Mouse (Mus musculus) kidney, postnatal 0 days (tissue): ENCODE measurements around the gene Cep170. TPM values are rescaled to one million over a fixed set of nuclear protein-coding genes. Genes with fewer than 3 reads are reported as not detected.

ENCODE experiments used
- ATAC-seq: fragments of 200-750 bp; cut with Nextera tagmentation; replicated peaks from 2 replicates; pipeline ENCODE4 v1.8.0; 2017; ENCODE audit warnings: low read depth, moderate number of reproducible peaks, moderate TSS enrichment, moderate library complexity; ENCODE audit not compliant: low FRiP score
- DNase-seq: peaks from one replicate; pipeline ENCODE4 v3.0.0-alpha.2; 2016; ENCODE audit warnings: low spot score
- H3K27ac ChIP-seq: fragments of 300-500 bp; sonication (generic); 2 replicates; pipeline ENCODE4 v1.5.1; 2014; ENCODE audit warnings: mild to moderate bottlenecking
- H3K27me3 ChIP-seq: fragments of 300-500 bp; sonication (generic); 2 replicates; pipeline ENCODE4 v1.6.1; 2014; ENCODE audit warnings: low read length, mixed read lengths; ENCODE audit not compliant: insufficient read depth
- H3K36me3 ChIP-seq: fragments of 300-500 bp; sonication (generic); 2 replicates; pipeline ENCODE4 v1.6.1; 2014; ENCODE audit warnings: low read length, mixed read lengths; ENCODE audit not compliant: insufficient read depth
- H3K4me1 ChIP-seq: fragments of 300-500 bp; sonication (generic); replicated peaks from 2 replicates; pipeline ENCODE4 v1.6.1; 2014; ENCODE audit warnings: antibody characterized with exemption, low read length, mixed read lengths; ENCODE audit not compliant: insufficient read depth
- H3K4me2 ChIP-seq: fragments of 300-500 bp; sonication (generic); 2 replicates; pipeline ENCODE4 v1.6.1; 2014; ENCODE audit warnings: mild to moderate bottlenecking, low read length, moderate library complexity, mixed read lengths
- H3K4me3 ChIP-seq: fragments of 300-500 bp; sonication (generic); replicated peaks from 2 replicates; pipeline ENCODE4 v1.5.1; 2014; ENCODE audit warnings: low read depth, low read length
- H3K9ac ChIP-seq: fragments of 300-500 bp; sonication (generic); 2 replicates; pipeline ENCODE4 v1.6.1; 2014; ENCODE audit warnings: low read depth, low read length
- H3K9me3 ChIP-seq: fragments of 300-500 bp; sonication (generic); replicated peaks from 2 replicates; pipeline ENCODE4 v1.6.1; 2016; ENCODE audit warnings: low read length, inconsistent platforms, mixed read lengths
- CTCF ChIP-seq: IDR thresholded peaks from 2 replicates; pipeline ENCODE4 v1.5.1; 2016; ENCODE audit warnings: antibody characterized with exemption, low read depth, mild to moderate bottlenecking, moderate library complexity
- WGBS: fragments of 180-500 bp; shearing (Covaris S2); extraction: QIAGEN DNeasy Blood & Tissue Kit; methylation state at CpG from one replicate; pipeline ENCODE4 v1.1.7; 2014; 5-methylcytosine and 5-hydroxymethylcytosine counted together
- microRNA counts: library from miRNA; unstranded; fragments of <30 nt; microRNA quantifications from one replicate; lab custom pipeline; 2015
- microRNA-seq: library from miRNA; unstranded; fragments of <30 nt; microRNA quantifications from one replicate; pipeline ENCODE4, GENCODE M21; 2016
- polyA plus RNA-seq: library from polyadenylated mRNA; unstranded; fragments of >200 nt; fragmentation: Nextera tagmentation; extraction: Ambion mirVana; gene quantifications from 2 replicates; pipeline ENCODE4 v1.2.1, GENCODE M21; 2015

Gene Cep170
- polyA plus RNA-seq, 1 experiment from 2014 or later: 11.9 TPM

DNA sequence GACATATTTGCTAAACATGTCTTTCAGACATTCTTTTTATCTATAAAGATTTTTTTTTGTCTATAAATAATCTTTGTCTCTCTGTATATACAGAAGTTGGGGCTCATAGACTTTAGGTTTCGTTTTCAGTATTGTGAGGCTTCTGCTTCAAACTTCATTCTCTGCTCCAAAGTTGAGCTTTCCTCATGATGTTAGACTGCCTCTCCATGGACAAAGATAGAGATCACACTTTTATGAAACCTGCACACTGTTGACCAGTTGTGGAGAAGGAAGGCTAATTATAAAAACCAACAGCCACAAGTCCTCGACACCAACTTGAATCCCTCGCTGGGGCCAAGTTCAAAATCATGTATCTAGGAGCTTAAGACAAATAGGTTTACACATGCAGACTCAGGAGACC is 115.2 kb downstream of the Cep170 start:
- no peaks in the 10 kb centered on the region for H3K27me3 ChIP-seq
- H3K9ac ChIP-seq: no peak overlapping the region
- DNase-seq: peak; percentile 24
- TF ChIP-seq CTCF: peak; percentile 53
- 76% methylated on average over 3 of the region's 3 CpGs for WGBS
- no peak overlapping the region for H3K4me3 ChIP-seq
- H3K4me2 ChIP-seq: no peak overlapping the region
- H3K36me3 ChIP-seq: no peaks in the 10 kb centered on the region
- H3K27ac ChIP-seq: no peak overlapping the region
- H3K4me1 ChIP-seq: no peaks in the 10 kb centered on the region
- ATAC-seq: no peak
- H3K9me3 ChIP-seq: no peaks in the 10 kb centered on the region

DNA sequence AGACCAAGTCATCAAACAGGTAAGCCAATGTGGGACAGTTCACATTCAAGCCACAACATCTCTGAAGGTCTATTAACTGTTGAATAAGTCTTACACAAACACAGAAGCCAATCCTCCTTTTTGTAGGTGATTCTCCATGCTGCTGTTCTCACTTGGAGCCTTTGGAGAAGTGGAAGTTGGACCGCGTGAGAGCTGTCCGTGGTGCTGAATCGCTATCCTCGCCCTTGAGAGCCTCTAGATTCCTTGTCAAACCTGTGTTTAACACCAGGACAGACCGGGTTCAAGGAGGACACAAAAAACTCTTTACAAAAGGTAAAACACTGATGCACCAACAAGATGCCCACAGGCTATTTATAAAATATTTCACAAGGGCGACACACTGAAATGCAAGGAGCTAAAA is 116.8 kb downstream of the Cep170 start:
- no peaks in the 10 kb centered on the region for H3K9me3 ChIP-seq
- peak; percentile 84 for DNase-seq
- no peak overlapping the region for H3K4me2 ChIP-seq
- no peak overlapping the region for H3K4me3 ChIP-seq
- H3K36me3 ChIP-seq: no peaks in the 10 kb centered on the region
- ATAC-seq: no peak
- no peaks in the 10 kb centered on the region for H3K27me3 ChIP-seq
- H3K4me1 ChIP-seq: no peaks in the 10 kb centered on the region
- H3K9ac ChIP-seq: no peak overlapping the region
- WGBS: 13% methylated on average over 7 of the region's 7 CpGs
- H3K27ac ChIP-seq: no peak overlapping the region
- no peak for TF ChIP-seq CTCF

DNA sequence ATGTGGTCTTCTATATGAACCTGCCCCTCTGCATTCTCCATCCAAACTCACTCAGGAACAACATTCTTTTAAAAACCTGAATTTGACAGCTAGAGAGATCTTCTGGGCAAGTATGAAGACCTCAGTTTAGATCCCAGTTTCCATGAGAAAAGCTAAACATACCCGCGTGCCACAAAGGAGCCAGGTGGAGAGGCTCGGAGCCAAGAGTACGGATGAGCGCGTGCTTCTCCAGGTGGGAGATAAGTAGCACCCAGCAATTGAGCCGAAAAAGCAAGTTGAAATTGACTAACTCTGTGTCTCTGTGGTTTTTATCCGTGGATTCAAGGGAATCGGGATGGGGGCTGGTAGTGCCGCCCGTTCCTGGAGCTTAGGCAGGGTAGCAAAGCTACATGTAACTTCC is 122.8 kb downstream of the Cep170 start:
- TF ChIP-seq CTCF: no peak
- H3K9ac ChIP-seq: no peak overlapping the region
- H3K36me3 ChIP-seq: no peaks in the 10 kb centered on the region
- no peak for ATAC-seq
- H3K27me3 ChIP-seq: no peaks in the 10 kb centered on the region
- no peaks in the 10 kb centered on the region for H3K4me1 ChIP-seq
- no peak overlapping the region for H3K27ac ChIP-seq
- no peak overlapping the region for H3K4me2 ChIP-seq
- 95% methylated on average over 11 of the region's 11 CpGs for WGBS
- no peak overlapping the region for H3K4me3 ChIP-seq
- no peaks in the 10 kb centered on the region for H3K9me3 ChIP-seq
- no peak for DNase-seq

DNA sequence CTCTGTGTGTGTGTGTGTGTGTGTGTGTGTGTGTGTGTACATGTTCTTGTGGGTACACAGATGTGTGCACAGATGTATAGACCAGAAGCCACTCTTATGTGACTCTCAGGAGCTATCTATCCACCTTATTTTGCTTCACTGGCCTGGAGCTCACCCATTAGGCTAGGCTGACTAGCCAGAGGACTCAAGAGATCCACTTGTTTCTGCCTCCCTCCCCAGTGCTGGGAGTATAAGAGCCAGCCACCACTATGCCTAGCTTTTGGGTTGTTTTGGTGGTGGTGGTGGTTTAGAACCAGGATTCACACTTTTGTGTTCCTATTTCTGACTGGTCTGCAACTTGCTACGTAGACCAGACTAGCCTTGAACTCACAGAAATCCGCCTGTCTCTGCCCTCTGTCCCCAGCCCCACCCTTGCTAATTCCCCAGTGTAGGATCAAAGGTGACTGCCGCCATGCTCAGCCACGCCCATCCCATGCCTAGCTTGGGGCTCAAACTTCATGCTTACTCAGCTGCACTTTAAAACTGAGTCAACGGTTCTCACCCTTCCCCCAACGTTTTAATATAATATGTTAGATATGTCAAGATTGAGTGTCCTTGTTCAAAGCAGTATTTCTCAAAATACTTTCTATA is 125.5 kb downstream of the Cep170 start:
- ATAC-seq (no peak), DNase-seq (no peak)
- Histone ChIP-seq H3K9me3 (no peaks in the 10 kb centered on the region), H3K27me3 (no peaks in the 10 kb centered on the region), H3K4me2 (no peak overlapping the region), H3K4me1 (no peaks in the 10 kb centered on the region), H3K36me3 (no peaks in the 10 kb centered on the region), H3K27ac (no peak overlapping the region), H3K9ac (no peak overlapping the region), H3K4me3 (no peak overlapping the region)
- no peak for TF ChIP-seq CTCF
- WGBS: 77% methylated on average over 6 of the region's 6 CpGs

MicroRNAs encoded within 50 kb of the gene (microRNA counts, 519-probe panel; counts per million panel counts)
- microRNA mmu-miR-350 (lab: Ali Mortazavi, UCI): 4,852 counts per million, percentile 81 among the panel's probes with 10 or more counts

Small RNA genes within 50 kb of the gene (microRNA-seq; reads per million reads assigned to microRNA genes)
- gene Mir350: 174 reads per million, percentile 57 among the genes with 10 or more reads in this experiment

Other genes starting within 250 kb of the Cep170 start
- gene Sdccag8, start 593 bp upstream of the Cep170 start, polyA plus RNA-seq: 22.7 and 27.0 TPM in 2 replicates